Mouse (Mus musculus) thymus, postnatal 4 days (tissue): ENCODE results near the gene Lhpp.

Source experiments
- DNase-seq: peaks from one replicate; pipeline ENCODE4 v3.0.0; 2021

The Lhpp gene

DNA sequence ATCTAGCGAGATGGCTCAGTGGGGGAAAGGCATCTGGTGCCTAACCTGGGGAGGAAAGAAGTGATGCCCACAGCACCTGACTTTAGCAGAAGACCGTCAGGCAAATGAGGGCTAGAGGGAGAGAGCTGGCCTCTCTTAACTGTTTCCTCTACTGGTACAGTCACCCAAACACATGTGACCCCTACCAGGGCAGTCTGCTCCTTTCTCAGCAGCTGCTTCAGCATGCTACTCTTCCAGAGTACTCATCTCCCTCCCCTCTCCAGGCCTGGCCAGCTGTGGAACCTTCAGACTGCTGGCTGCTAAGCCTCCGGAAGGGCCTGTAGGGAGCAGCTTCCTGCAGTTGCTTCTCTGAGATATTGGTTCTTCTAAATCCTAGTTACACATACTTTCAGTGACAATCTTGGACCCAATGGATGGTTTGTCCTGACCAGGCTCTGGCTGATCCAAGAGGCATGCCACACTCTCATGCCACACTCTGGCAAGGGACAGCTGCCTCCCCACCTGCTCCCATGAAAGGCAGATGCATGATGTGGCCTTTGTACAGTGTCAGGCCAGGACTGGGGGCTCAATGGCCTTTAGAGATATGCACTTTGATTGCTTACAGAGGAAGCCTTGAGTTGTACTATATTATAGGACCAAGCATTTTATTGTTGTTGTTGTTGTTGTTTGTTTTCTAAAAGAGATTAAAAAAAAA is 137.8 kb downstream of the Lhpp start:
- DNase-seq = no peak

DNA sequence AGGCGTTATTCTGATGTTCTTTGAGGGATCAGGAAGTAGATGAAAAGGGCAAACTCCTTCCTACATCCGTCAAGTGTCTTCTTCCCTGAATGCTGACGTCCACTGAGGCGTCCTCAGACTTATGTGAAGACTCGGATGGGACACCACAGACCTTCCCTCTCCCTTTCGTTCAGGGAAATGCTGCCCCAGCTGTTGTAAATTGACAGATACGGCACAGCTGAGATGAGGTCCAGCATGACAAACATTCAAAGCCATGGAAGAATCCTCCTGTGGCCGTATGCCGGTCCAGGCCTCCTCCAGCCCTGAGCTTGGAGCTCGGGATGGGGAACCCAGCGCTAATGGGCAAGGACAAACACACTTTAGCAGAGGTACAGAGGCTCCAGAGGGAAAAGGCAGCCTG is 139.1 kb downstream of the Lhpp start:
- no peak for DNase-seq

DNA sequence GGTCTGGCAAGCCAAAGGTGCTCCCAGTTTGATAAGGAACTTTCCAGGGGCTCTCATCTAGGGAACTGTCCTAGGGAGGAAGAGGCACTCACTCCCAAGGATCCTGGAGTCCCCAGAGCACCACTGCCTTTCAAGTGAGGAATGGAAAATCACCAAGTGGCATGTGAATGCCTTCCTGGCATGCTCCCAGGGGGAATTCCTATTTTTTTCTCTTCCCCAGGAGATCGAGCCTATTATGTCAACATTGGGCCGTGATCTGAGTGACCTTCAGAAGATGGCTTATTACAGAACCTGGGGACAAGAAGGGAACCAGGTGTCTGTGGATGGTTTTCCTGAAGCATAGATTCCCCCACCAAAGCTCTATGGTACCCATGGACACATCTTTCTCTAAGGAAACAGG is 141.3 kb downstream of the Lhpp start:
- no peak for DNase-seq

DNA sequence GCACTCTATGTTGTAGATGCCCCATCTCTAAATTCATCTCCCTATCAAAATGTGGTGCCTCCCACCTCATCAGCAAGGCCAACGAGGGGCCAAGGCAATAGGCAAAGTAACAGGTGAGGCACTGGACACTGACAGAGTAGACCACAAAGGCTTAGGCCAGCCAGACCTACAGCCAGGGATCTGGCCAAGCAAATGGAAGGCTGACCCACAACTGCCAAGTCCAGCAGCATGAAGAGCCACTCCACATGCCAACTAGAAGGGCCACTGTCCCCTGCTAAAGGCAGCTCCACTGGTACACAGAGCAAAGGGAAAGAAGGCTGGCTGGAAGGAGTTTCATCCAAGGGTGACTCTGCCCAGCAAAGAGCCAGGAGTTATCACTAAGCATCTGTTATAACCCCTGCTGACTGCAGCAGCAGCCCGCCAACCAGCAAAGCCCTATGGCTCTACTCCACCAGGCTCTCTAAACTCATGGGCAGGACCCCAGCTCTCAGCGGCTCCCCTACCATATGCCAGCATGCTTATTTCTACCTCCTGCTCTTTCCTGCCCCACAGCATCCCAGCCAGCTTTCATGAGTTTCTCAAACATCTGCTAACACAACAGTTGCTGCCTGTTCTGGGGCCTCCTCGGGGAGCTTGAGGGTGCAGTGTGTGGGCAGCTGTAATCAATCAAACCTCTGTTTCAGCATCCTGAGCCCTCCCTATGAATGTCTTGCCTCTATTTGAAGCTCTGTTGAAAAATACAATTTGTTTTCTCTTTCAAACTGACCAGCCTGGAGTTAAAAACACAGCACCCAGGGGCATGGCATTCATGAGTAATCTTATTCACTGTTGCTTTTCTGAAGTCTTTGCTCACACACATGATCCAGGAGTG is 143.3 kb downstream of the Lhpp start:
- no peak for DNase-seq

DNA sequence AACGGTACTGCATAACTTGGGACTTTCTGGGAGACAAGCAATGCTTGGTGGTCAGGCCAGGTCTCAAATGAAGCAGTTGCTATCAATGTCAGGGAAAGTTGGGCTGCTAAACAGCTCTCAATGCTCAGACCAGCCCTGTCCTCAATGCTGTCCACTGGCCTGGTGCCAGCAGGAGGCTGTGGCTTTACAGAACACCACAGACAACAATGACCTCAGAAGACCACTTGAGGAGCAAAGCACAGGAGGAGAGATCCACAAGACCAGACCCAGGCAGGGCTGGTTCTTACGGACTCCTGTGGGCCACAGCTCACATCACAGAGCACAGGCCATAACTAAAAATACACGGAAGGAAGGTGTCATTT is 143.9 kb downstream of the Lhpp start:
- DNase-seq = no peak
